Mouse (Mus musculus): Measurements from ENCODE around the gene Vmn1r227. TPM values are rescaled to one million over a fixed set of nuclear protein-coding genes. Genes with fewer than 3 reads are reported as not detected.

Gene Vmn1r227
- polyA plus RNA-seq (2012; rRNA removed) = not detected in 2 replicates

DNA sequence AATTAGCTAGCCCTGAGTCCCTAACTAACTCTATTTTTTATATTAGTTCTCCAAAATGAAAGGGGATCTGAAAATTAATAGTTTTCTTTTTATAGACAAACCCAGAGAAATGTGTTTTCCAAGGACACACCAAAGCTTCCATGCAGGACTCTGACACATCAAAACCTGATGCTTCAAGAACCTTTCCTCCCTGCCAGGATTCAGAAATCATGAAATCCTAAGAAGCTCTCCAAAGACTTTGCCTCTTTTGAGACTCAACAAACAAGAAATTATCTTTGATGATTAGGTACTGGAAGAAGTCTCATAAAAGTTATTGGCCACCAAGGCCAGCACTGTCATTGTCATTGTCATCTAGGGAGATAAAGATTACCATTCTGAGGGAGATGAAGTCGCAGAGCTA is at the start of gene Vmn1r227:
Gene Vmn1r227 (plus strand): TSS at position 301 of the 400 bp plus-strand sequence.

DNA sequence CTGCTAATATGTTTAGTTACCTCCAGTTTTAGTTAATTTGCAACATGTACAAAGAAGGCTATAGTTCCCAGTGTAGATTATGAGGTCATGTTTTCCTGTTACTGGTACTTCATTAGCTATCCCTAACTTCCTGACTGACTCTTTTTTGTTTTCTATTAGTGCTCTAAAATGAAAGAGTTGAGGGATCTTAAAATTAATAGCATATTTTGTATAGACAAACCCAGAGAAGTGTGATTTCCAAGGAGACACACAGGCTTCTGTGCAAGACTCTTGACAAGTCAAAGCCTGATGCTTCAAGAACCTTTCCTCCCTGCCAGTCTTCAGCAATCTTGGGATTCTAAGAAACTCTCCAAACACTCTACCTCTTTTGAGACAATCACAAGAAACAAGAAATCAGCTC is 47.1 kb upstream of the Vmn1r227 start, which contains the start of gene Vmn1r226:
Gene Vmn1r226 (plus strand): TSS at position 301 of the 400 bp plus-strand sequence.

GRCm38 (mm10) chr17:20786057-20786456 is 56.4 kb downstream of the Vmn1r227 start, which contains the start of gene Vmn1r228:
Gene Vmn1r228, minus strand, starts transcription at chr17:20786157.

Other genes starting within 250 kb of the Vmn1r227 start
- gene Vmn2r108, start 248.5 kb upstream of the Vmn1r227 start, polyA plus RNA-seq (2012; rRNA removed) = not detected in 2 replicates
- gene Vmn1r225, start 231.7 kb upstream of the Vmn1r227 start, polyA plus RNA-seq (2012; rRNA removed) = not detected in 2 replicates
- not detected in 2 replicates for gene Vmn2r109, start 165.1 kb upstream of the Vmn1r227 start, polyA plus RNA-seq (2012; rRNA removed)
- not detected in 2 replicates for gene Vmn2r110, start 133.4 kb upstream of the Vmn1r227 start, polyA plus RNA-seq (2012; rRNA removed)
- not detected in 2 replicates for gene Fpr-rs3, start 105.0 kb upstream of the Vmn1r227 start, polyA plus RNA-seq (2012; rRNA removed)
- gene Vmn1r226, start 47.0 kb upstream of the Vmn1r227 start, polyA plus RNA-seq (2012; rRNA removed) = not detected in 2 replicates
- not detected in 2 replicates for gene Vmn1r228, start 56.3 kb downstream of the Vmn1r227 start, polyA plus RNA-seq (2012; rRNA removed)
- not detected in 2 replicates for gene Vmn1r229, start 81.7 kb downstream of the Vmn1r227 start, polyA plus RNA-seq (2012; rRNA removed)
- gene Vmn1r230, start 110.6 kb downstream of the Vmn1r227 start, polyA plus RNA-seq (2012; rRNA removed) = not detected in 2 replicates
- not detected in 2 replicates for gene Vmn1r231, start 175.2 kb downstream of the Vmn1r227 start, polyA plus RNA-seq (2012; rRNA removed)
- gene Vmn1r232, start 189.9 kb downstream of the Vmn1r227 start, polyA plus RNA-seq (2012; rRNA removed) = not detected in 2 replicates
- gene Ppp2r1a, start 215.5 kb downstream of the Vmn1r227 start, polyA plus RNA-seq (2012; rRNA removed) = 49.1 and 54.0 TPM in 2 replicates

All from liver, embryonic 14 days (tissue).